Mouse (Mus musculus) ES-E14 (cell line): ENCODE data around the gene Shcbp1l.

Experiments
- CHD2 ChIP-seq: IDR thresholded peaks from 2 replicates; pipeline ENCODE4 v1.6.1; 2014; ENCODE audit warnings: mild to moderate bottlenecking, low read depth, low read length, inconsistent platforms
- HCFC1 ChIP-seq: IDR thresholded peaks from 2 replicates; pipeline ENCODE4 v1.6.1; 2012; ENCODE audit warnings: low read length, inconsistent platforms, borderline replicate concordance; ENCODE audit not compliant: insufficient read depth
- ZC3H11A ChIP-seq: IDR thresholded peaks from 2 replicates; pipeline ENCODE4 v1.6.1; 2012; ENCODE audit warnings: low read depth, mild to moderate bottlenecking, inconsistent platforms, low read length, borderline replicate concordance
- ZNF384 ChIP-seq: IDR thresholded peaks from 2 replicates; pipeline ENCODE4 v1.6.1; 2012; ENCODE audit warnings: low read depth, low read length, inconsistent platforms

DNA sequence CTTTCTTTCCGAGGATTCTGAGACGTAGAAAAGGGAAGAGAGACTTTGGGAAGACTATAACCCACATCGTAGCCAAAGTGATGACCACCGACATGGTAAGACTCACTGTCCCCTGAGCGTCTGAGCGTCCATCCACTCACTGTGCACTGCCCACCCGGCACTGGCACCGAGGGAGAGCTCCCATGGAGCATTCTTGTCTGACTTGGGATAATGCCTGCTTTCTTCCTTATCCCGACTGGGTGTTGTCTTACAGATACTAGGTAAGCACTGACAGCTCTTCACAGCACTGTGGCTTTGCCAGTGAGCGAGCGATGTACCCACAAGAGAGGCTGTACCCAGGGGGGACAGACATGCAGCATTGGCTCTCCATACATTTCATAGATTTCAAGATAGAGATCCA lies 12.6 kb downstream of the Shcbp1l start:
- no peak for TF ChIP-seq HCFC1
- no peak for TF ChIP-seq ZNF384
- no peak for TF ChIP-seq ZC3H11A
- TF ChIP-seq CHD2 = no peak
